Mouse (Mus musculus) frontal cortex, adult (tissue): Measurements from ENCODE around the gene 1810024B03Rik.
A peak's percentile ranks its signal among the peaks of the same experiment; 100 is the strongest.

Experiments
- ATAC-seq: cut with Nextera tagmentation; 2 replicates; pipeline ENCODE4 v1.9.2; 2017; ENCODE audit warnings: mild to moderate bottlenecking, moderate library complexity, mixed read lengths; ENCODE audit not compliant: low TSS enrichment

1810024B03Rik gene

DNA sequence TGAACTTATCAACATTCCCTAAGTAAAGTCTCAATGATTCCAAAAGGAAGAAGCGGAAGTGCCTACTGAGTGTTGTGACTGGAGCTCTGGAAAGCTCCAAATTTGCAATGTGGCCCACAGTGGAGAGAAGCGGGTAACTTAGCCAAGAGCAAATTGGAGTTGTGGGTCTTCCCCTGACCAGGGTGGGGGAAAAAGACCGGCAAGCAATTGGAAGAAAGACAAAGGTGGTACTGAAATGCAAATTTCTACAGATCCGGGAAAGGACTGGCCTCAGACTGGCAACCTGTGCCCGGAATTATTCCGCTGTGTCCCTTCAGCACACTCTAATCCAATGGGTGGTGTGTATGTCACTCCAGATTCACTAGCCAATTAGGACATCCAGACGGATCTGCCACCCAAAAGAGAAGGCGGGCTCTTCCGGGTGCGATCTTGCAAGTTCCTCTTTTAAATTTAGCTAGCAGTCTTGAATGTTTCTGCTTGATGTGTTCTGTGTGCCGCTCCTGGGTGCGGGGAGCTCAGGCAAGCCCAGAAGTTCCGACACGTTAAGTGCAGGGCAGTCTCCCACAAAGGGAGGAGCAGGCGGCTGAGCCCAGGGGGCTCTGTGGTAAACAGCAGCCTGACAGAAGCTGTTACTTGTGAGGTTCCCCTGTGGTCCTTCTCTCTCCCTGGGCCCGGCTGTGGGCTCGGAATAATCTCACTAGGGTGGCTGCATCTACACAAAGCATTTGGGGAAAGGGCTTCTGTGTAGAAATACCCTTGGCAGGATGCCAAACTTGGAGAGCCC lies 25.3 kb downstream of the 1810024B03Rik start:
- ATAC-seq, result peak; percentile 100

DNA sequence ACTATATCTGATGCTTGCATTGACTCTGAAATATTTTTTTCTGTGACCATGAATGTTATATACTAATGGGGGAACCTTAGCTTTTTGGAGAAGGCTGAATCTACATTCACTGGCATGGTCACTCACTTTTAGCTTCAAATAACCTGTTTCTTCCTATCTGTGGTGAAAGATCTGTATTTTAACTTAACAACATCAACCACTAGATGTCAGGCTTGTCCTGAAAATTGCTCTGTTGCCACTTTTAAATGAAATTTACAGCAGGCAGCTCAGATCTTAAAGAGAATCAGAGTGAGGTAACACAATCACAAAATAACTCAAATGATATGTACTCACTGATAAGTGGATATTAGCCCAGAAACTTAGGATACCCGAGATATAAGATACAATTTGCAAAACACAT lies 41.8 kb downstream of the 1810024B03Rik start:
- ATAC-seq, result peak; percentile 77

DNA sequence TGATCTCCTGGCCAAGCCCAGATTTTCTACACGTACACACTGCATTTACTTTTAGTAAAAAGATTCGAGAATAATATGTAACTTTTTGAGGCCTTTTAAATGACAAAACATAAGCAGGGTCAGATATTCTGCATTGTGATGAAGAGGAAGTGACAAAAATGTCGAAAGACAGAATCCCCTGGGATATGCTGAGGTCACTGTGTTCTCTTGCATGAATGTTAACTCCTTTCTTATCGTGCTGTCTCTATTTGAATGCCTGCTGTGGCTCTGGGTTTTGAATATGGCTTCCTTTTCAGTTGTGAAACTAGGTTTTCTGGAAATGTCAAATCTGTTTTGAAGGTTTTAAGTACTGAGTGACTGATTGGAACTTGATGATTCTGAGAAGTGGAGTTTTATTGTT lies 42.4 kb downstream of the 1810024B03Rik start:
- ATAC-seq, result no peak

DNA sequence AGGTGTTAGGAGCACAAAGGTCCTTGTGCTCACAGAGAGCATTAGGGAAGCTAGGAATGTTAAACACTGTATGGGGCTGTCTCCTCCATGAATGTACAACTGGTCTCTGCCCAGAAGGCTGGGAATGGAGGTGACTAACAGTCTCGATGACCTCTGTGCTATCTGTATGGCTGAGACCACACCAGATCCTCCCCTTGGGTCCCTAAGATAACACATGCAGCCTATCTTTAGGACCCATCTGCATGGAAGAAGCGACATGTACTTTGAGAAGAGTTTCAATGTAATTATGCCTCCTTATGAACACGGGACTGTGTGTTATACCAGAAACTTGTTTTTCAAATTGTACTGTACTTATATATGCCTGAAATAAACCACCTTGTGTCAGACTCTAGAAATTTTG lies 62.4 kb downstream of the 1810024B03Rik start:
- ATAC-seq, result no peak

DNA sequence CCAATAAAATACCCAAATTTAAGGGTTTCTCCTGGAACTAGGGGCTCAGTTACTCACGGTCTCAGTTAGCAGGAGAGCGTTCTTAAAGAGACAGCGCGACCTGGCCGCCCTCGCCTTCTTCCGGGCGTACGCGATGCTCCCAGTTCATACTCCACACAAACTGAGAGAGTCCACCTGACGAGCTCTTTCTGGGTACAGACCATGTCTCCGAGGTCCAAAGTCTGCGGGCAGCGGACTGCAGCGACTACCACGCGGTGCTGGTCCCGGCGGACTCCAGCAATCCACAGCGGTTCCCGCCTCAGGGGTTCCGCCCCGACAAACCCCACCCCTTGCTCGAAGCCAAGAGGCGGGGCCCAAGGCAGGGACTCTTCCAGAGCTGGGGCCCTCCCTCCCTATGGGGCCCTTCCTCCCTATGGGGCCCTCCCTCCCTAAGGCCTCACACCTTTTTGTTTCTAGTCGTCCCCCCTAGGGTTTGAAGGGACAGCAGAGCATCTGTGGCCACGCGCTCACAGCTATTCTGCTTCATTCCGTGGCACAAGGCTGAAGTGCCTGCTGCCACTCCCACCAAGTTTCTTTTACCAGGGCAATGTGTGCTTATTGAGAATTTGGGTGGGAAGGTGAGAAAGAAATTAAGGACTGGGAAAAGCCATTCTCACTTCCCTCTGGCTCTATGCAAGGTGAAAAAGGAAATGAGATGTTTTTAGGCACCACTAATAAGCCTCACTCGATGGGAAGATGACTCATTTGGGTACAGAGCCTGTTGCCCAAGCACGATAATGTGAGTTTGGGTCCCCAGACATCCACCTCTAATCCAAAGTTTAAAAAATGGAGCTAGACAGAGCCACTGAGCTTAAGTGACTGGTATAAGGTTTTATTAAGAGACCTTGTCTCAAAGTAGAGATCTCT lies 64.7 kb downstream of the 1810024B03Rik start, which contains the start of gene Itpripl1:
Gene Itpripl1, minus strand, starts transcription at position 285 of the 906 bp plus-strand sequence.
- peak; percentile 88 for ATAC-seq

DNA sequence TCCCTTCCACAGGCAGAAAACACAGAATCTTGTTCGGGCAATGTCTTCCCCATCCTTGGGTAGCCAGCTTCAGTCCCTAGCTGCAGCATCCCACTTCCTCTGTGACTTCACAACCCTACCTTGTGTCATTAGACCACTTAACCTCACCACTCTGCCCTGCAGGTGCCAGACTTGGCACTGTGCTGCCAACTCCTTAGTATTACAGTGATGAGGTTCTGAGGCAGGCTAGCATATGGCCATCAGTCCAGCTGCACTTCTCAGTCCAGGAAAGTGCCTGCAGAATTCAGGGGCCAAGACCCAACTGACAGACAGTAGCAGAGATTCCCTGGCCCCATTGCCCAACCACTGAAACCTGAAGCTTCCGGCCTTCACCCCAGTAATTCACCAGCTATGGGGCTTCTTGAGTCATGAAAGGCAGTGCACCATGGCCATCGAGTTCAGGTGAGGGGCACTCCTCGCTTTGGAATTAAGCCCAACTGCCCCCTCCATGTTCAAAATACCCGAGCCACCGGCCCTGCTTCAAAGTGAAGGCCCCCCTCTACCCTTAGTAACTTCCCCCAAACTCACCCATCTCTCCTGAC lies 65.4 kb downstream of the 1810024B03Rik start:
- ATAC-seq, result no peak

DNA sequence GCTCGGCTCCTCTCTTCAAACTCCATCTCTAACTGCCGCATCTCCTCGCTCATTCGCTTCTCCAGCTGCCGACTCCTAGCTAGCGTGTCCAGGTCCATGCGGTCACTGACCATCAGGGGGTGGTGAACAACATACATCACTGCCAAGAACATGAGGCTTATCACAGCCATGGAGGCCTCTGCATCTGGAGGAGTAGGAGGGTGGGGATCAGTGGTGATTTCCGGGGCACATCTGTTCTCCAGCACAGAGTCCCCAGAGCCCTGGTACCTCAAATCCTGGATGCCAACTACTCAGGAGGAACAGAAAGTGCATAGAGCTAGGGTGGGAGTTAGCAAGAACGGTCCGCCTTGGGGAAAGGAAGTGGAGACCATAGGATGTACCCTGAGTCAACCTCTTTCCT lies 66.0 kb downstream of the 1810024B03Rik start:
- no peak for ATAC-seq

DNA sequence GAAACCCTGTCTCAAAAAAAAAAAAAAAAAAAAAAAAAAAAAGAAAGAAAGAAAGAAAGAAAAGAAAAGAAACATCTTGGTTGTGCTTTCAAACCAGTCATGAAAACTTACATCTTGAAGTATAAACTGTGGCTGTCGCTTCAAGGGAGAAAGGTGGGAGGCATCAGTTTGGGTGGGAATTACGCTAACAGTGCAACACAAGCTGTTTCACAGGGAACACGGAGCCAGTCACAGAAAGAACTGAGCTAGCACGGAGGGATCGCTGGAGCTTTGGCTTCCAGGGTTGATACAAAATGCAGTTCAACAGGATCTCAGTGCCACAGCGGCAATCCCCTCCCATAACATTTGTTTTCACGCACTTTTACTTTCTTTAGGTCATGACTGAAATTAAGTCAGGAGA lies 68.1 kb downstream of the 1810024B03Rik start:
- ATAC-seq, result peak; percentile 67

DNA sequence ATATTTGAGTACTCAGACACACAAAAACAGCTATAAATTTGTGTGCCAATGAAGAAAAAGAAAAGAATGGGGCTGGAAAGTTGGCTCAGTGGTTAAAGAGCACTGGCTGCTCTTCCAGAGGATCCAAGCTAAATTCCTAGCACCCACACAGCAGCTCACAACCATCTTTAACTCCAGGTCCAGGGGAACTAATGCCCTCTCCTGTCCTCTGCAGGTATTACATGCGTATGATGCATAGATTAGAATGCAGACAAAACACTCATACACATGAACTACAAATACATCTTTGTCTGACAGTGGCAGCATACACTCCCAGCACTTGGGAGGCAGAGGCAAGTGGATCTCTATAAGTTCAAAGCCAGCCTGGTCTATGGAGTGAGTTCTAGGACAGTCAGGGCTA lies 68.5 kb downstream of the 1810024B03Rik start:
- ATAC-seq, result no peak

DNA sequence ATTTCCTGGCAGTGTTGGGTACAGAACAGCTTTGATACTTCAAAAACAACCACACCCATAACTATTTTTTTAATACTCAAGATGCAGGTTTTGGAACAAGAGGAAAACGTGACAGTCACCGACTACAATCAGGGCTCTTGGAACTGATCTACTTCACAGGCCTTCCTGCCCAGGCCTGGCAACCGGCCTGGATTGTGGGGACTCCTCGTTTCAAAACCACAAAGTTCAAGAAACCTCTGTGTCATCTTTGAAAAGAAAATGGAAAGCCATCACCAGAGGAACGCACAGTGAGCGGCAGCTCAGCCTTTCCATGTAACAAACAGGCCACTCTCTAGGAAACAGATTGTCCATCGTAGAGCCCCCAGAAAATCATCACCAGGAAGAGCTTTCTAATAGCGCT lies 69.0 kb downstream of the 1810024B03Rik start:
- no peak for ATAC-seq

DNA sequence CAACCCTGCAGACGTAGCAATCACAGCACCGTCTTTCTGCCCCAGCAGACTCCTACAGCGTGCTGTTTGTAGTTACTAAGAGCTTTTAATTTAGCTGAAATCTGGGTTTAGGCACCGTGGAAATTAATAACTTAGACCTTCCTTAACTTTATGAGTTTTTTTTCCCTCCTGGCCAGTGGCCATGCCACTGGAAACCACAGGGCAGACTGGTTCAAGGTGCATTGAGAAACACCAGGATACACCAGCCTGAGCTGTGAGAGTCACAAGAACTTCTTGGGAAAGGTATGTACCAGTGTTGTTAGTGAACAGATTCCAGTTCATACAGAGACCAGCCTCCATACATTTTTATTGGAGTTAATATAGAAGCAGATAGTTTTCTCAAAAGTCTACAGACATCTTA lies 69.6 kb downstream of the 1810024B03Rik start:
- ATAC-seq, result no peak

DNA sequence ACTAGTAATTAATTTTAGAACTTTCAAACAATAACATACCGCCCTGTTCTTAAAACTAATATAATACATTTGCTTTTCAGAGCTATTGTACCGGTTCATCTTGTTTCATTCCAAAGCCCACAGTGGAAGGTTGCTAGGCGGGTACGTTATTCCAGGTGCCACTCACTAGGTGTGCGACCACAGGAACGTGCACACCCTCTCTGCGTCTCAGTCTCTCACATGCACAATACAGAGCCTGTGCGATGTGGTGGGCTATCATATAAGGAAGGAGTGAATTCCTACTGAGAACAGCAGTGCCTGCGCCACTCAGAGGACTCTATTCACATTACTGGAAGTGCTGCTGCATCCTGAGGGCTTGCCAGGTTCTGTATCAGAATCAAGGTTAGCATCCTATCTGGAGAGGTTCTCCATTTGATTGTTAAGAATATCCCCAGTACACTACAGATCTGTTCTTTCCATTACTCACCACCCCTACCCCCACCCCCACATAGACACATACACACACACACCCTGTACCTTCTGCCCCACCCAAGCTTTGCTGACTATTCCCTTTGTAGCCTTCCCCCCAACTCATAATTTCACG lies 70.2 kb downstream of the 1810024B03Rik start:
- ATAC-seq, result no peak

DNA sequence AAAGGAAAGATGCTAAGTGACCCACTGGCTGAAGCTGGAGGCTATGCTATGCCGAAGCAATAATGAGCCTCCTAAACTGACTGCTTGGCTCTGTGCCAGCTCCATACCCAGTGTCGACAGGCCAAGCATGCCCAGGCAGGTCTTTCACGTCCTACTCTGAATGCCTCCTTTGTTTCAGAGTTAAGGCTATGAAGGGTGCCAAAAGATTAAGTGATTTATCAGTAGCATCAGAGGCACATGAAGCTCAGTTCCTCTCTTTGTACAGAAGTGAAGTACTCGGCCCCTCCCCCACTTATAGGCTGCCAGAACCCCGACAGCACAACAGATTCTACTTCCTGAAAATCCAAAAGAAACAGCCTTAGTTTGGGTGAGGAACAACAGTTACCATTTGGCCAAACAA lies 71.1 kb downstream of the 1810024B03Rik start:
- no peak for ATAC-seq
